Mouse (Mus musculus) kidney, adult 8-10 months (tissue): Measurements from ENCODE around the gene Nrde2.

Source experiments
- DNase-seq, 2 experiments: peaks; one replicate each; pipeline ENCODE4 v3.0.0; 2022

The Nrde2 gene

GRCm38 (mm10) chr12:100124913-100125798, 34.3 kb downstream of the Nrde2 start:
- DNase-seq: no peak

GRCm38 (mm10) chr12:100123476-100123875, 36.0 kb downstream of the Nrde2 start:
- DNase-seq: peak; percentile 44 to 72

DNA sequence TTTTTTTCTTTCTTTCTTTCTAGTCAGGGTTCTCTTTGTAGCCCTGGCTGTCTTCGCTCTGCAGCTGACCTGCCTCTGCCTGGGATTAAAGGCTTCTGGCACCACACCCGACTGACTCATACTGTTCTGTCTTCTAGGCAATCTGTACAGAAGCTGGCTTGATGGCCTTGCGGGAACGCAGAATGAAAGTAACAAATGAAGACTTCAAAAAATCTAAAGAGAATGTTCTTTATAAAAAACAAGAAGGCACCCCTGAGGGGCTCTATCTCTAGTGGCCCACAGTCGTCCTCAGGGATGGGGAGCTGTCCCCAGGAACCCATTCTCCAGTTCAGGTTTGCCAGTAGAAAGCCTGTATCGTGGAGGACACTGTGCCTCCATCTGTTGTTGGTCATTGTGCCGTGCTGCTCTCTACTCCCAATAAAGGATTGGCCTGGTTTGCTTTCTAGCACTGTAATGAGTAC, 36.5 kb downstream of the Nrde2 start:
- no peak for DNase-seq

GRCm38 (mm10) chr12:100115982-100116381, 43.5 kb downstream of the Nrde2 start:
- no peak for DNase-seq

- DNase-seq: peak; percentile 61 to 75
These were observed 49.3 kb downstream of the Nrde2 start, which contains the start of gene Psmc1 for GRCm38 (mm10) chr12:100109986-100110696. Psmc1 (plus strand) TSS chr12:100110154.

DNA sequence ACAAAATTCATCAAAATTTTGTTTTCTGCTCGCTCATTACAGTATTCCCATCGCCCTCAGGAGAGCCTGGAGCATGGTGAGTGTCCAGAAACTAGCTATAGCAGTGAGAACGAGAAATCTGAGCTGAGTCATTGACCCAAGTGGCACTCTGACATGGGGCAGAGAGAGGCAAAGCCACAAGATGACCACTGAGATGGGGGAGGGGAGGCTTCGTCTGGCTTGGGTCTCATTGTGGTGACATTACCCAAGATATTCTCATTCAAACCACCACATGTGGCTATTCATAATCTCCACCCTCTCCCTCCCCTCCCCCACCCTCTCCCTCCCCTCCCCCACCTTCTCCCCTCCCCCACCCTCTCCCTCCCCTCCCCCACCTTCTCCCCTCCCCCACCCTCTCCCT, 52.0 kb downstream of the Nrde2 start:
- DNase-seq: no peak

DNA sequence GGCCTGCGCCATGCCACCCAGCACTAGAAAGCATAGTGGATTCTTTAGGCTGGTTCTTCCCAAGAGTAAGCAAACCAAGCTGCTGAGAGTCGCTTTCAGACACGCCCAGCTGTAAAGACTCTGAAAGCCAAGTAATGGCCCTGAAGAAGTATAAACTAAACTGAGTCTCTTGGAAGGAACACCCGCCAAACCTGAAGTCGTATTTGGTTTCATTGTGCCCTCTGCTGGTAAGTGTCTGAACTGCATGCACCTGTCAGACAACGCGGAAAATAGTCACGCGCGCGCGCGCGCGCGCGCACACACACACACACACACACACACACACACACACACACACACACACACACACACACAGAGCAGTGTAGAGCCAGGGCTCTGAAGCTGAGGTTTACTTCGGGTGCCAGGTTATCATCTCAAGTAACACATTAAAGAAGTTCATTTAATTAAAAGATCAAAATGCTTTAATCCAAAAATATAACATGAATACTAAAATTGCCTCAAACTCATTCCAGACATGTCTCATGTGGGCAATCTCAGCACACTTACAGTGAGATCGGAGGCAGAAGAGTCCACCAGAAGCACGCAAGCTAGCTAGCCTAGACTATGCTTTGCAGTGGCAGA, 53.1 kb downstream of the Nrde2 start:
- peak; percentile 30 to 67 for DNase-seq

DNA sequence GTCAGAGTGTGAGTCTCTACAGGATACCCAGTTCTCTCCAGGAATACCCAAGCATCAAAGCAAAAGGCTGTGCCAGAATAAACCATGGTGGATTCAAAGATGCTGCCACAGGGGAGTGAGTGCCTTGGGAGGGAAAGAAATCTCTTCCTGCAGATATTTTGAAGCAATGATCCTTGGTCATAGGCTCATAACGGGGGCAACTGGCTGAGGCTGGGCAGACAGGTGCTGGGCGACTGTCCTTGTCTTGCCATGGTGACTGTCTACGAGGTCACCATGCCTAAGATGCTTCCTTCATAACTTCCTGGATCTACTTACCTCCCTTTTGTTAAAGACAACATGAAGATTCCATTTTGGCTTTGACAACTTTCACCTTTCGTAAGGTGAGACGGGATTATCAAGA, 54.9 kb downstream of the Nrde2 start:
- no peak for DNase-seq

DNA sequence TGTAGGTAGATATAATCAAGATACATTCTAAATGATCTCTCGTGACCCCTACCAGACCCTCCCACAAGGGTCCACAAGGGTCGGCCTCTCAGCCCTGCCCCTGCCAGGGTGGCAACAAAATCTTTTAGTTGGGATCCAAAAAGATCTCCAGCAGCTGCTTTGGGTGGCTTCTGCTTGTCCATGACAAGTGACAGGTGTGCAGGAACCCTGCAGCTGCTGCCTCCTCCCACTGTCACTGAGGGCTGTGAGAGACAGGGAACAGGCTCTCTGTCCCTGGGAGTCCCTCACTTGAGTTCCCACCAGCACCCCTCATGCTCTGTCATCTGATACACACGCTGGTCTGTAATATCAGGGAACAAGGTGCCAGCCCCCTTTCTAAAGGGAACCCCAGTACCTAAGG, 57.8 kb downstream of the Nrde2 start:
- no peak for DNase-seq

- no peak for DNase-seq
These were observed 58.8 kb downstream of the Nrde2 start for GRCm38 (mm10) chr12:100100707-100101030.

- DNase-seq: no peak
These were observed 59.3 kb downstream of the Nrde2 start for GRCm38 (mm10) chr12:100099971-100100706.

DNA sequence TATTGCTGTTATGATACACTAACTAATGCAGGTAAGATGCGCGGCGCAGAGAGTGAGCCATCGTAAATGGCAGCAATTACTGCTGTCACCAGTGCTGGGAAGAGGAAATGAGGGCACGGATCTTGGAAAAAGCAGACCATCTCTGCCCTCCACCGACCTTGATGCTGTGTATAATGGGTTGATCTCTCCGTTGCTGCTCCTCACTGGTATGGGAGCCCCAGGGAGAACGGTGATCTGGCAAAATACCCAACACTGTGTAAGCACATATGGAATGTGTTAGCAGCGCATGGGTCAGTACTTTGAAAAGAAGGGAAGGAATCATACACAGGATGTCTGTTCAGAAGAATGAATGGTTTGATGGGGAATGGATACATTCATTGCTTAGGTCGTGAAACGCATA, 66.4 kb downstream of the Nrde2 start:
- no peak for DNase-seq

DNA sequence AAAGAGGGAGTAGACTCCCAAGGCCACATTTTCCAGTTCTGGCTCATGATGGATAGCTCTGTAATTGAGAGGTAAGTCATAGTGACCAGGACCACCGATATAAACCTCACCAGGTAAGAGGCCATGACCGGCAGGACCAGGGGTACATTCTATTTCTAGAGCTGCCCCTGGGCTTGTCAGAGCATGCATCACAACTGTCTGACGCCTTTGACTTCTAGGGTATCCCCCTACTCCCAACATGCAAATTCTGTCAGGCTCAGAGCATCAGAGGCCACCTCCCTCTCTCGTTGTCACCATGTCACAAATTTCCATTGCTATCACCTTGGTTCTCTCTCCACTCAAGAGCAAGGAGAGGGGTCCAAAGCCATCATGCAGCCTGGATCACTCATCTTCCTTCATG, 68.7 kb downstream of the Nrde2 start:
- DNase-seq: no peak

- no peak for DNase-seq
These were observed 70.2 kb downstream of the Nrde2 start for GRCm38 (mm10) chr12:100089265-100089664.

DNA sequence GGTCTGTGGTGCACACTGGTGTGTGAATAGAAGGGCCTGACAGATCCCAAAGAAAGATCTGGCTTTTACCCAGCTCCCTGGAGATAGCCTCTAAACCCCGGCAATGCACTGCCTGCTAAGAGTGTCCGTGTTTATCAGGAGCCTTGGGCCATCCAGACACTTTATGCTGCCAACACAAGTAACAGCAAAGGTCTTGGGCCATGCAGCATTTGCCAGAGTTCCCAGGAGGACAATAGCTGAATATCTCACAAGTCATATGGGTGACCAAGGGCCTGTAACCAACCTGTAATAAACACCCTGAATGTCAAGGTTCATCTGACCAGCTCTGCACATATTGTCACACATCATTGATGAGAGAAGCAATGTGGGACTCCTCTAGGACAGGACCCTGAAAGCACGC, 71.4 kb downstream of the Nrde2 start:
- no peak for DNase-seq

- DNase-seq: no peak
These were observed 79.7 kb downstream of the Nrde2 start for GRCm38 (mm10) chr12:100079636-100080286.

DNA sequence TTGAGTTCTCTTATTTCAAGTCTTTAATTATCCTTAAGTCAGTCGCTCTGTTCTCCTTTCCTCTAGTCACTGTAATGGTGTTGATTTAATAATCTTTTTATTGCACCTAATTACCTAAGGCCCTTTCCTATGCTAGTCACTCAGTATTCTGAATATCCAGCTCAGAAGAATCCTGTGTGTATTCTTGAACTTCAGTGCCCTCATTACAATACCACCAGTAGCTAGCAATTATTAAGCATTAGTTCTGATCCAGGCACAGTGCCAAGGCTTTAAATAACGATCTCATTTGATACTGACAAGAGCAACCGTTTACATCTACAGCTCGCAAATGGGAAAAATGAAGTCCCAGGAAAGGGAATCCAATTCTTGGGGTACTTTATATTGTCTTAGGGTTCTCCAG, 83.7 kb downstream of the Nrde2 start:
- DNase-seq: no peak
